Mouse (Mus musculus) thymus, postnatal 10 days (tissue): ENCODE data around the gene Rps11.

Source experiments
- DNase-seq, 2 experiments: peaks; one replicate each; pipeline ENCODE4 v3.0.0; 2021; ENCODE audit warnings: low spot score in 2 of 2

Gene Rps11

DNA sequence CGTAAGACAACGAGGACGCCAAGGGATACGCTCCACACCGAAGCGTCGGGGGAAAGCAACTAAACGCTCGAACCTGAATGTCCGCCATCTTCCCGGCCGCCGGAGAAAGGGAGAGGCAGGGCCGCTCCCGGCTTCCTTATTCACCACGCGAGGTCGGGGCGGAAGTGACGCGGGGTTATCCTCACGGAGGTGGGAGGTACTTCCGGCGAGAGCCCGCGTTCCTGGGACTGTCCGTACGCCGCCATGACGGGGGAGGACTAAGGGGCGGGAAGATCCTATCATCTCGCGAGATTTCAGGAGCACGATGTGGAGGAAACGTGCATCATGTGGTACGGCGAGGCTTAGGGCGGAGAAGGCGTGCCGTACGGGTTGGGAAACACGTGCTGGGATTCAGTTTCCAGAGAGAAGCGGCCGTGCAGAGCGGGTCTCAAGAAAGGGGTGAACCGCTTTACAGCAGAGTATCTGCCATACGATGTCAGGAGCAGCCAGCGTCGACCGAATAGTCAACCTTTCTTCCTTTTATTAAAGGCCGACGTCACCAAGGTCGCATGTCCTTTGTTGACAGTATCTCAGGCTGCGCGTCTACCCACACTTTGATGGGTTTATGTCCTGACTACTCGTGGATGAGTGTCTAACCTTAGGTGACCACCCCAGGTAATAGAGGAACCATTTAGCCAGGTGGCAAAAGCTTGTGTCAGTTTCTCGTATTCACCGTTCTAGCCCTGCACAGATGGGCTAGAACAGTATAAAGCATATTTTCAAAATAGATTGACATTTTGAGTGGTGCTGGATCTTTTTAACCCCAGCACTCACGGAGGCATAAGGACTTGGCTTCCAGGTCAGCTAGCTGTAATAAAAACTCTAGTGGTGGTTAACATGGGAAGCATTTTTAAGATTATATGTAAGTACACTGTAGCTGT is at the start of gene Rps11:
Rps11 (minus strand) TSS at position 216 of the 920 bp plus-strand sequence.
- DNase-seq, result peak; percentile 98 to 99

DNA sequence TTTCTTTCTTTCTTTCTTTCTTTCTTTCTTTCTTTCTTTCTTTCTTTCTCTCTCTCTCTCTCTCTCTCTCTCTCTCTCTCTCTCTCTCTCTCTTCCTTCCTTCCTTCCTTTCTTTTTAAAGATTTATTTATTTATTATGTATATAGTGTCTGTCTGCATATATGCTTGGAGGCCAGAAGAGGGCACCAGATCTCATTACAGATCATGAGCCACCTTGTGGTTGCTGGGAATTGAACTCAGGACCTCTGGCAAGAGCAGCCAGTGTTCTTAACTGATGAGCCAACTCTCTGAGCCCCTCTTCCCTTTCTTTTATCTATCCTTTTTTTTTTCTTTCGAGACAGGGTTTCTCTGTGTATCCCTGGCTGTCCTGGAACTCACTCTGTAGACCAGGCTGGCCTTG is 49.5 kb upstream of the Rps11 start:
- DNase-seq, result peak in 1 of 2 experiments; percentile 30

DNA sequence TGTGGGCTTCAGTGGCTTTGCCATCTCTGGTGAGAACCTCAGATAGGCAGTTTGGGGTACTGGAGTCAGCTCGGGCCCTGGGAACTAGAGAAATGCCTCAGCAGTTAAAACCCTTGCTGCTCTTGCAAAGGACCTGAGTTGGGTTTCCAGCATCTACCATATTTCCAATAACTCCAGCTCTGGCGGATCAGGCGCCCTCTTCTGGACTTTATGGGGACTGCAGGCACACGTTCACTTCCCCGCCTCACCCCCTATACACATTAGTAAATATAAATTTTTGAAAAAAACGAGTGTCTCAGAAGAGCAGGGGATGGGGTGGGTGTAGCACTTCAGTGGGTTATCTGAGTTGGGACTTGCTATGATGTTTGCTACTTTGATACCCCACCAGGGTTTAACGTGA is 48.7 kb upstream of the Rps11 start:
- peak in 1 of 2 experiments; percentile 54 for DNase-seq

DNA sequence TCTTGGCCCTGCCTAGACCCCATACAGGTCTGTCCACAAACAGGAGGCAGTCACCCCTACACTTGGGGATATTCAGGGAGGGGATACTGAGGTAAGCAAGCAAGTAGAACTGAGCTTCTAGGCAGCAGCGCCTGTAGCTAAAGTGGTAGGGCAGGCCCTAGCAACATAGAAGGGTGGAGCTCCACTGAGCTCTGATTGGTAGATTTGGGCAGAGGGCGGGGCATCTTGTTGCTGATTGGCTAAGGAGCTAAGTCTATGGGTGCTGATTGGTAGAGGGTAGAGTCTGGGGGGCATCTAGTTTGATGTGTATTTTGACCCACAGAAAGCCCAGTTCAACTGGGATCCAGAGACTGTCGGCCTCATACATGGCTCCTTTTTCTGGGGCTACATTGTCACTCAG is 45.3 kb upstream of the Rps11 start:
- no peak for DNase-seq

DNA sequence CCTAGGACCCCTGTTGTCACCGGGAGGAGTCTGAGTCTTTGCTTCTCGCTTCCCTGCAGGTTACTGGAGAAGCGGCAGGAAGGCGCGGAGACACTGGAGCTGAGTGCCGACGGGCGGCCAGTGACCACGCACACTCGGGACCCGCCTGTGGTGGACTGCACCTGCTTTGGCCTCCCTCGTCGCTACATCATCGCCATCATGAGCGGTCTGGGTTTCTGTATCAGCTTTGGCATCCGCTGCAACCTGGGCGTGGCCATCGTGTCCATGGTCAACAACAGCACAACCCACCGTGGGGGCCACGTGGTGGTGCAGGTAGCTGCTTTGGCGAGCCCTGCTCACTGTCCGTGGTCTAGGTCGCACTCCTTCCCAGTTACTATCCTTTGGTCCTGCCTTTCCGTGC is 44.4 kb upstream of the Rps11 start:
- no peak for DNase-seq

GRCm38 (mm10) chr7:45167761-45168445 is 43.7 kb upstream of the Rps11 start:
- no peak for DNase-seq

- no peak for DNase-seq
Measured at GRCm38 (mm10) chr7:45166950-45167401, 42.7 kb upstream of the Rps11 start.

DNA sequence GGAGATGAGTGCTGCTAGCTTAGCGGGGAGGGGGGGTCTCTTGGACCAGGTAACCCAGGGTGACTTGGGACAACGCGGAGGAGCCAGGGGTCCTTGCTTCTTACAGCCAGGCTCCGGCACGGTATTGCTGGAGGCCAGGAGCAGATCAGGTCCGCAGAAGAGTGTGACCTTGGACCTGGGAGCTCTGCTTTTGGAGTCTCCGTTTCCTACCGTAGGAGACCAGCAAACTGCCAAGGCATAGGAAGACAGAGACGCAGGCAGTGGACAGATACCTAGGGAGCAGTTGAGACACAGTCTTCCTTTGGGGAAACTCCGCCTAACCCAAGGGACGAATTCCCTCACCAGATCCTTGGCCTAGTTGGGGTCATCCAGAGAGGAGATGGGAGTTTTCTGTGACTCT is 41.5 kb upstream of the Rps11 start:
- DNase-seq, result no peak

DNA sequence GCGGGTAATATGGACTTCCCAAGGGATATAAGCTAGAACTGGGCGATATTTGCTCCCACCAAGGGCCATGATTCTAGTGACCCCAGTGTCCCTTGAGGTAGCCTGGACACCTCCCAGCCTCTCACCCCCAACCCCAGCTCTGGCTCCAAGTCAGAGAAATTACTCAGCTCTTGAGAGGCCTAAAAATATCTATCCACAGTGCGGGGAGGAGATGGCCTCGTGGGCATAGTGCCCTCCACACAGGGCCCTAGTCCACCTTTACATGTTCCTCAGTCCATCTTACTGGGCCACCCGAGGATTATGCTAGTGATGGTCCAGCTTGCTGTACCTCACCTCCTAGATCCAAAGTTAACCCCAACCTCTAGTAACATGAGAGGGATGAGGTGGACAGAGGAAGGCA is 40.6 kb upstream of the Rps11 start:
- no peak for DNase-seq

DNA sequence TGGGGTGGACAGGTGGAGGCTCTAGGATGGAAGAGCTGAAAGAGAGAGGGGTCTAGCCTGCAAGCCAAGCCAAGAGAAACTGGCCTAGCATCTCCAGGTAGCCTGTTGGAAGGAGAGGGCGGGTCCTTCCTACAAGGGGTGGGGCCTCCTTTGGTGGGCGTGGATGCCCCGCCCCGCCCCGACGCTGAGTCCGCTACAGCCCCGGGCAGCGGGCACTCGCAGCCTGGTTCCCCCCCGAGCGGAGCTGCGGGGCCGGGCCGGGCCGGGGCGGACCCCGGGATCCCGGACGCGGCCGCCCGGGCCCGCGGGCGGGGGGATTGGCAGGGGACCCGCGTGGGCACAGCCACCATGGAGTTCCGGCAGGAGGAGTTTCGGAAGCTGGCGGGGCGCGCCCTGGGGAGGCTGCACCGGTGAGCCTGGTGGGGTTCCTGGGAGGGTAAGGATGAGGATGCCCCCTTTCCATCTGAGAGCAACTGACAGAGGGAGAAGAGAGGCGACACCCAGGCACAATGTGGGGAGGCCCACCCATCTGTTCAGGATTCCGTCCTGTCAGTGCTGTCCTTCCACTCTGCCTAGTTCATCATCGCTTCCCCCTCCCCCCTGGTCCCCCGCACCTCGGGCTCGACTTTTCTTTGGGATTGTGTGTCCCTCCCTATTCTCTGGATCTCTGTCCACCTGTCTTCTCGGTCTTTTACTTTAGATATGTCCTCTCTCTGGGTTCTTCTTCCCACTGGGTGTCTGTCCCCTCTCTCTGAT is 39.7 kb upstream of the Rps11 start, which contains the start of gene Slc17a7:
Slc17a7 (plus strand) TSS at position 215 of the 756 bp plus-strand sequence.
- no peak for DNase-seq

- DNase-seq, result no peak
Measured at GRCm38 (mm10) chr7:45162996-45163615, 38.9 kb upstream of the Rps11 start.

DNA sequence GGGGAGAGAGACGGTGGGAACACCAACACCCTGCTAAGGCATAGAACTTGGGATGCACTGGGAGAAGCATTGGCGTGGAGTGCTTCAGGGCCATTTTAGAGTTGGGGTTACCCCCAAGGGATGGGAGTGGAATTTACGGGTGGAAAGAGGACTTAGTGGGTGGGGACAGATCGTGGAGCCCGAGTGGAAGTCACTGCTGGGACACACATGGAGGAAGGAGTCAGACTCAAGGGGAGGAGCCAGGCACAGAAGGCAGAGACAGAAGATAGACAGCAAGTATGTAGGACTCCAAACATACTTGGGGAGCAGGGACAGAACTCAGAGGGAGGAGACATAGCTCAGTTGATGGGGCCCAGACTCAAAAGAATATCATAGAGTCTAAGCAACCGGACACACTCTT is 38.3 kb upstream of the Rps11 start:
- DNase-seq, result no peak

DNA sequence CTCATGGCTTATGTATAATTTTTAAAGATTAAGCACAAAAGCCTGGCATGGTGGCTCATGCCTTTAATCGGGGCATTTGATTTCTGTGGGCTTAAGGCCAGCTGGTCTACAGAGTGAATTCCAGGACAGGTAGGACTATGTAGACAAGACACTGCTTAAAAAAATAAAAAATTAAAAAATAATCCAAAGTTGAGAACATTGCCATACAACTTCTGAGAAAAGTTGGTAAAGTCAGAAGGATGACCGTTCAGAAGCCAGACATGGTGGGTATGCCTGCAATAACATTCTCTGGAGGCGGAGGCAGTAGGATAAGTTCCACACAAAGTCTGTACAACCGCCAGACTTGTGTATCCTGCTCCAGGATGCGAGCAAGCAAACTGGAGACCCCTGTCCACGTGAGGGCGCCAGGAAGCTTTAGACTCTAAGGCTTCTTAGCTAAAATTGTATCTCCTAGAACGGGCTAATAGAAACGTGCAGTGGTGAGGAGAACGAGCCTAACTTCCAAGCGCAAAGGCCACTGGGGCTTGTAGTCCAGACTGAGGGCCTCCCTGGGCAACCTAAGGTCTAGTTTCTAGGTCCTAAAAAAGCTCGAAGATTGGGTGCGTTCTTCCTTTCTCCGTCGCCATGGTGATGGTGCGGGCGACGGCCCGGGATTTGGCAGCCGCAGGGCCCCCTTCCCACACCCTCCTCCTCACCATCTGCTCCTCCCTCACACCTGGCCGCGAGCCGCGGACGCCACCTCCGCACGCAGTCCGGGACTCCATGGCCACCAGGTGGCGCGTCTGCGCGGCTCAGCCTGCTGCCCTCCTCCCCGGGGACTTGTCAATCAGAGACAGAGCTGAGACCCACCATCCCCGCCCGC is 37.6 kb upstream of the Rps11 start:
- peak; percentile 87 to 95 for DNase-seq

DNA sequence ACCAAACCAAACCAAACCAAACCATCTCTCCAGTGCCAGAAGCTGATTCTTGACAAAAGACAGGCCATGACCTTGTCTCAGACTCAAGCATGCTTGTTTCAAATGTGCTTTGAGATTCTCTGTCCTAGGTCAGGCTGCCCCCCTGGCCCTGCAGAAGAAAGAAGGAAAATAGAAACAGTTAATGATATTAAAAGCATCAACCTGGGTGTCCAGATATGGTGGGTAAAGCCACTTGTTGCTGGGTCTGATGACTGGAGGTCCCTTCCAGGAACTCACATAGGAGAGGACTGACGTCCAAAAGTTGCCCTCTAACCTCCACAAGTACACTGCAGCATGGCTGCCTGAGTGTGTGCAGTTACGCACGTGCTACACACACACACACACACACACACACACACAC is 36.6 kb upstream of the Rps11 start:
- no peak for DNase-seq

- DNase-seq, result no peak
Measured at GRCm38 (mm10) chr7:45160316-45160800, 36.1 kb upstream of the Rps11 start.

- DNase-seq, result no peak
Measured at GRCm38 (mm10) chr7:45158991-45159390, 34.8 kb upstream of the Rps11 start.

GRCm38 (mm10) chr7:45157459-45157858 is 33.2 kb upstream of the Rps11 start:
- no peak for DNase-seq

- DNase-seq, result no peak
Measured at GRCm38 (mm10) chr7:45156206-45156605, 32.0 kb upstream of the Rps11 start.

- DNase-seq, result no peak
Measured at GRCm38 (mm10) chr7:45155590-45155989, 31.4 kb upstream of the Rps11 start.

- peak; percentile 49 to 57 for DNase-seq
Measured at GRCm38 (mm10) chr7:45154993-45155514, 30.8 kb upstream of the Rps11 start.
